Mouse (Mus musculus) induced T-regulatory cell, adult 2 months (primary cell): ENCODE data around the gene Slc39a11.
A peak's percentile ranks its signal among the peaks of the same experiment; 100 is the strongest.

Experiments
- DNase-seq: peaks from one replicate; pipeline ENCODE4 v3.0.0-alpha.2; 2012; ENCODE audit warnings: low read depth

The Slc39a11 gene

DNA sequence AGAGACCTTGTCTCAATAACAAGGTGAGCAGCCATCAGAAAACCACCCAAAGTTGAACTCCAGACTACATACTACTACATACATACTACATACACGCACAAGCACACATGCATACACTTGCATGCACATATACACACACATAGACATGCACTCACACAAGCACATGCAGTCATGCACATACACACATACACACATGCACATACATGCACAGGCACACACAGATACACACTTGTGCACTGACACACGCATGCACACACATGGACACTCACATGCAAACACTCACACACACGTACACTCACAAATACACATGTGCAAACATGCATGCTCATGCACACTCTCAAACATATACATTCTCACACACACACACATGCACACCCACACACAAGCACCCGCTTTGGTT is 242.4 kb downstream of the Slc39a11 start:
- DNase-seq, result no peak

GRCm38 (mm10) chr11:113400868-113401267 is 249.0 kb downstream of the Slc39a11 start:
- DNase-seq, result no peak

- DNase-seq, result no peak
These were observed 250.3 kb downstream of the Slc39a11 start for GRCm38 (mm10) chr11:113399601-113400000.

GRCm38 (mm10) chr11:113397394-113397793 is 252.5 kb downstream of the Slc39a11 start:
- no peak for DNase-seq

GRCm38 (mm10) chr11:113393366-113394150 is 256.3 kb downstream of the Slc39a11 start:
- no peak for DNase-seq

DNA sequence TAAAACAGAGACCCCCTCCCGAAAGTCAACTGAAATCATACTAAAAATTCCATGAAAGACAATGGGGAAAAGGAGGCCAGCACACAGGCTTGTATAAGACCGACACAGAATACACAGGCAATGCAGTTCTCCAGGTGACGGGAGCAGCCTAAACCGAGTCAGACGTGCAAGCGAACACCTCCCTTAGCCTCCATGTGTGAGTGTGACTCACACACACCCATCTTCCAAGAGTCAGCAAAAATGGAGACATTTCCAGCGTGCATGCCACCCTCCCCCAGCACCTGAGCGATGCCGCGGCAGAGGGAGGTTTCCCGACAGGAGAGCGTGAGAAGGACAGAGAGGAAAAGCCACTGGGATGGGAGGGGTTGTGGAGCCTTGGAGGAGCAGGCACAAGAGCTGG is 258.2 kb downstream of the Slc39a11 start:
- DNase-seq, result no peak

DNA sequence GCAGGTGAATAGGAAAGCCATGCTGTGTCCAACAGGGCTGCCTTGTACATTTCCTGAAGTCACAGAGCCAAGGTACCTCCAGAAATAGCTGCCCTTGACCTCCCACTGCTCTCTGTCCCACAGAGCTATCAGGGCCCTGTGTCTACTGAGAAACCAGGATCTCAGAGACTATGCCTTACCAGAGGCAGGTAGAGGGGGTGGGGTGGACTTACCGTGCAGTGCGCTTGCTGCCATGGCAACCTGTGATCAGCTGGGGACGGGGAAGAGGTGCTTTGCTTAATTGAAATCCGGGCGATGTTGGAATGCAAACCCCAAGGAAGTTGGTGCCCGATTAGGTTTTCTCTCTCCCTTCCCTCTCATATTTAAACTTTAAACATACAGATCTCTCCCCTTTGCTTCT is 260.2 kb downstream of the Slc39a11 start:
- DNase-seq, result no peak

DNA sequence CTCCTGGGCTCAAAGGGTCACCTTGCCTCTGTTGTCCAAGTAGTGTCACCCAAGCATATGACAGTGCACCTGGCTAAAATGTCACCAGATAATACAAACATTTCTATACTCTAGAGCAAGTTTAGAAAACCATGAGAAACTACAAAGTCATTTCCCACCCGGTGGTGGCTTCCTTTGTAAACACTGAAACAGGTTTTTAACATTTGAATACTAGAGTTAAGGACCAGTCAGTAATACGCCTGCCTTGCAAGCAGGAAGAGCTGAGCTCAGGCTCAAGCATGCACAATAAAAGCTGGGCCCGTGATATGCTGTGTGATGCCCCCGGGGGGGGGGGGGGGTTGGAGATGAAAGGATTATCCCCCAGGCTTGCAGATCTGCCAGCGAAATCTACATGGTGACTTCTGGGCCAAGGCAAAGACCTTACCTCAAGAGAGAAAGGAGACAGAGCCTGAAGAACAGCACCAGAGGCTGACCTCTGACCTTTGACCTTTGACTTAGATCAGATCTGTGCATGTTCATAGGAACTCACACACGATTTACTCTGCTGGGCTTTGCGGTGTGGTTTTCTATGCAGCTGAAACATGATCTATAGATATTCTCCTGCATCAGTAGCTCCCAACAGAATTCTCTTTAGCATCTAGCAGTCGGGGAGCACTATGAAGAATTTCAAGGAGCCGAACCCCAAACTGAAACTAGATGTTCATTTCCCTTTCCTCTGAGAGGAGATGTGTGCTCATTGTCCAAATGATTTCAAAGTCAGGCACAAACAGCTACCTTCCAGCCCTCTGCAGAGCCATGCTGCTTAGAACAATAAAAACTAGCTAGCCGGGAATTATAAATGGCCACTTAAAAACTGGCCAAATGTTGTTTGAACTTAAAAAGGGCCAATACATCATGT is 267.0 kb downstream of the Slc39a11 start:
- DNase-seq, result peak; percentile 59

GRCm38 (mm10) chr11:113381550-113381949 is 268.3 kb downstream of the Slc39a11 start:
- no peak for DNase-seq

GRCm38 (mm10) chr11:113378867-113379266 is 271.0 kb downstream of the Slc39a11 start:
- no peak for DNase-seq

DNA sequence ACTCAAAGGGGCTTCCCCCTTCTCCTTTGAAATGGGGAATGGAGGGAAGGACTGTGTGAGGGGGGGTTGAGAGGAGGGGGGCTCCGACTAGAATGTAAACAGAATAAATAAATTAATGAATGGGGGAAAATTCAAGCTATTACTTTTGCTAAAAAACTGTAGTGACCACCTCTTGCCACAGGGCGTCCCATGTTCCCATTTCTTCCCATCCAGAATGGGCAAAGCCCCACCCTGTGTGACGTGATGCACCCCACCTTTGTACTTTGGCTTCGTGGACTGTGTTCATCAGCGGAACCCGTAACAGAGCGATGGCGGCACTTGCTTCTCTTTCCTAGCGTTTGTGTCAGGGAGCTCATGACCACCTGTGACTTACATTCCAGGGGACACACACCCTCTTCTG is 273.8 kb downstream of the Slc39a11 start:
- no peak for DNase-seq

GRCm38 (mm10) chr11:113373926-113374325 is 276.0 kb downstream of the Slc39a11 start:
- no peak for DNase-seq

DNA sequence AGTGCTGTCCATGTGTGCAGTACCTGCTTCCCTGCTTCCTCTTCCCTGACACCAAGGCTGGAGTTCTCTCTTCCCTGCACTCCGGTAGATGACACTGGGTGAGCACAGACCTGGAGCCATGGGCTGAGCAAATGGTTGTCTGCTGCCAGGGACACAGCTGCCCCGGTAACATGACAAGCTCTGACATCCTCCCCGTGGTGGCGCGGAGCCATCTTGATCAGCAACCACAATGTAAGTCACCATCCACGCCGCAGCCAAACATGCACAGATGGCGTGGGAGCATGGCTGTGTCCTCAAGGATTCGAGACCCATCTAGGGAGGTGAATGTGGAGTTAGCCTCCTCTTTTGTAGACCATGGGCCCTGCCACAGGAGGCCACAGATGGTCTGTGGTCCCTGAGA is 276.5 kb downstream of the Slc39a11 start:
- DNase-seq, result no peak

GRCm38 (mm10) chr11:113368046-113368445 is 281.8 kb downstream of the Slc39a11 start:
- no peak for DNase-seq

- no peak for DNase-seq
These were observed 283.4 kb downstream of the Slc39a11 start for GRCm38 (mm10) chr11:113366257-113367030.

DNA sequence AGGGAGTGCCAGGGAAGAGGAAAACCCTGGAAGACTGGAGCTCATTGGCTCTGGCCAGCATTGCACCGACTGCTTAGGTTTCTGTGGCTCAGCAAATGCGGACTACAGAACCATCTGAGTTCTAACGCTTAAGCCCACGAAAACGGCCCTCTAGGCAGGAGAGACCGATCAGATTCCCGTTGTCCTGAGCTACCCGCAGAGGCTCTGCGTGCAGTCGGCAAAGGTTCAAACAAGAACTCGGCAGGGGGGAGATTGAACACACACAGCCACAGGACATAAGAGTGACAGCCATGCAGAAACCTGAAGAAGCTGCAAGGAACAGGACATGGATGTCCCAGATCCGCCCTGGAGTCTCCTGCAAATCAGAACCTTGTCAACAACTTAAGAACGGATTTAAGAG is 286.1 kb downstream of the Slc39a11 start:
- DNase-seq, result no peak

DNA sequence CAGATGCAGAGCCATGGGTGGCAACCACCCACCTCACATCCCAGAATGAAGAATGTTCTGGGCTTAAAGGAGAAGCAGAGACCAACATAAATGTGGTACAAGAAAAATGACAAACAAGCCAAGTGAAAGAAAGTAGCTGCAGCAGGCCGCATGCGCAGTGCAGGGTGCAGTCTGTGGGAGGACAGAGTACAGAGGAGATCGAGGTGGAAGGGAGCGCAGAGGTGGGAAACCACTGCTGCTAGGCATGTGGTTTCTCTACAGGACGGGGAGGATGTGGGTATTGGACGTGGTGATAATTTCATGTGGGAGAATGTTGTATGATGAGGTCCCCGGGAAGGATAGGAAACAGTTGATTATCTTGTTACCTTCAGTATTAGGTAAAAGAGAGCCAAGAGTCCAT is 287.3 kb downstream of the Slc39a11 start:
- DNase-seq, result peak; percentile 34

- no peak for DNase-seq
These were observed 289.6 kb downstream of the Slc39a11 start for GRCm38 (mm10) chr11:113360049-113360835.

- no peak for DNase-seq
These were observed 293.9 kb downstream of the Slc39a11 start for GRCm38 (mm10) chr11:113355932-113356331.

DNA sequence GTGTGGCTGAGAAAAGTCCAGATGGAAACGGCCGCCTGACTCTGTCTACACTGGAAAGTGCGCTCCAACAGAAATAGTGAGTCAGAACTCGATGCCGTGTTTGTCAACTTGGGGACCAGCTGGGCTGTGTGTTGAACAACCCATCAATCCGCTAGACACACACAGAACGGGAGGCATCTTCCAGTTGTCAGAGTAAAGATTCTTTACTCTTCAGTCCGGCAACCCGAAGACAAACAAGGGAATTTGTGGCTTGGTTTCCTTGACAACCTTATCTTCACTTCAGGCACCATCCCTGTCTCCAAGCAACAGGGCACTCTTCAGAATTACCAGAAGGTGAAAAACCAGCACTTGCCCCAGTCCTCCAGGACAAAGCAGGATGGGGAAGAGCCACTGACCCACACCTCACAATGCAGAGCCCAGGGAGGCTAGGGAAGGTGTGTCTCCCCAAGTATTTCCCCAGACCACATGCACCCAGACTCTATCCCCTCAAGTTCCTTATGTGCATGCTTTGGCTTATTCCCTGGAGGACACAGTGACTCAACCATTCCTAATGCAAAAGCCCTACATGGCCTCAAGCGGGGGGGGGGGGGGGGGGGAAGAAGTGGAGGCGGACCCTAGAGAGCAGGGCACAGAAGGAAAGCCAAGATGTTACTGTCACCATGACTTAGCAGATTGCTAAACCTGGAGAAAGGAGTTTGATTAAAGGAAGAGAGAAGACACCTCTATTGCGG is 297.6 kb downstream of the Slc39a11 start:
- DNase-seq, result no peak

GRCm38 (mm10) chr11:113350583-113350982 is 299.3 kb downstream of the Slc39a11 start:
- peak; percentile 21 for DNase-seq
